Mouse (Mus musculus): Measurements from ENCODE around the gene Socs4.
"Not testable (repeated sequence)": the region's sequence is repeated elsewhere in the genome, so short reads cannot be mapped to it uniquely, and the experiment has no call there.

Socs4 gene

DNA sequence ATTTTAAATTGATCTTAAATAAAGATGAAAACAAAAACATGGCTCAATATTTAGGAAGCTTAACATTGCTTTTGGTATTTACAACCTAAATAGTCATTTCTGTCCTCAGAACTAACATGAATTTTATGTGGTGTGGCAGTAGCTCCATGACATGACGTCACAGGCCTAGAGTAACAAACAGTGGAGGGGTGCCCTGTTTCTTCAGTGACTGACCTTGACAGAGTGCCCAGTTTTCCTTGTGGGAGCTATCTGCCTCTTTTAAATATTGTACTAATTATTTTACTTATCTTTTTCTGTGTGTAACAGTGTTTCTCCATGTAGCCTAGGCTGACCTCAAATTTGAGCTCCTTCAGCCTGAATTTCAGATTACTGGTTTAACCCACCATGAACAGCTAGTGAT lies 15.0 kb downstream of the Socs4 start:
- DNase-seq: no peak

DNA sequence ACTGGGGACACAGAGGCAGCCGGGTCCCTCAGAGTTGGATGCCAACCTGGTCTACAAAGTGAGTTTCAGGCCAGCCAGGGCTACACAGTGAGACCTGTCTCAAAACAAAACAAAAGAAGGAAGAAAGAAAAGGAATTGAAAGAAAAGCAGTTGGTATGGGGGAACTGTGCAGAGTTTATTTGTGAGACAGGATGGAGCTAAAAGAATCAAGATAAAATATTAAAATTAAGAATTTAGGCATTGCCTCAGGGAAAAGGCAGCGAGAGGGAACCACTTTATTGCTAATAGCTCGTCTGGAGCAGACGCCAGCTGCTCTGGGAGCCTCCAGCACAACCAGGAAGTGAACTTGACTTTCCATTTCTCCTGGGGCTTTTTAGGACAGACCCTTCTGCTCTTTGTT lies 17.4 kb downstream of the Socs4 start:
- no peak for DNase-seq

DNA sequence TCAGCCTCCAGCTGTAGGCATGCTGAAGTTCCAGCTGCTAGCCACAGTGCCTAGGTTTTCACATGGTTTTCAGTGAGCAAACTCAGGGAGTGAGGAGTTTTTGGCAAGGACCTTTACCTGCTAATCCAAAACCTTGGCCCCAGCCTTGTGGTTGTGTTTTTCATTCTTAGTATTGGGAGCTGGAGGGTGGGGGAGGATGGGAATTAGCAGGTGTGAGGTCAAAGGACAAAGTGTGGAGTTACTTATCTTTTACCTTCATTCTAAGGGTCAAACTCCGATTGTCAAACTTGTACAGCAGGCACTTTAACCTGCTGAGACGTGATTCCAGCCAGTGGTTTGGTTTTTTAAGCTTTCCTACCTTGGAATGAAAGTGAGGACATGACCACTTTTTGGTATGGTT lies 19.5 kb downstream of the Socs4 start:
- DNase-seq: peak; percentile 24 to 47

DNA sequence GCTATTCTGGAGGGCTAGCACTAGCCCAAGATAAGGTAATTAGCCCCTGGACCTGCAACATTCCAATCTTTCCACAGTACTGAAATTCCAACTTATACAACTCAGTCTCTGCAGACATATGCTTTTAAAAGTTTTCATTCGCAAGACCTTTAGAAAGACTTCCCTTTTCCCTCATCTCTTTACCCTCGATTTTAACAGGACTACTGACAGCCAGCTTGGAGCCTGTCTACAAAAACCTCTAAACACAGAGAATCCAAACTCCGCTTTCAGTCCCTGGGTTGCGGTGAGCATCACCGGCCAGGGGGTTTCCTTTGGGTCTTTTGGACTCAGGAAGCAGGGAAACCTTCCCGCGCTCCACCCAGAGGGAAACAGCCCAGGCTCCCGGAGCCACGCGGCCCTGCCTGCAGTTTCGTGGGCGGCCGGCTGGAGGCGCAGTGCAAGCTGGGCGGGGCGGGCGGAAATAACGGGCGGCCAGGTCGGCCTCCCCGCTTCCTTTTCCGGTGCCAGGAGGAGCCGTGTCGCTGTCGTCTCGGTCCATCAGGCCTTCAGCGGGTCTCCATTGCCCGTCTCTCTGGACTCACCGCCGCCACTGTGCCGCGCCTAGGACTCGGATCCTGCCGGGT lies 21.2 kb downstream of the Socs4 start, which contains the start of gene Mapk1ip1l:
Mapk1ip1l (plus strand) TSS at position 482 of the 623 bp plus-strand sequence.
- peak; percentile 90 to 93 for DNase-seq

DNA sequence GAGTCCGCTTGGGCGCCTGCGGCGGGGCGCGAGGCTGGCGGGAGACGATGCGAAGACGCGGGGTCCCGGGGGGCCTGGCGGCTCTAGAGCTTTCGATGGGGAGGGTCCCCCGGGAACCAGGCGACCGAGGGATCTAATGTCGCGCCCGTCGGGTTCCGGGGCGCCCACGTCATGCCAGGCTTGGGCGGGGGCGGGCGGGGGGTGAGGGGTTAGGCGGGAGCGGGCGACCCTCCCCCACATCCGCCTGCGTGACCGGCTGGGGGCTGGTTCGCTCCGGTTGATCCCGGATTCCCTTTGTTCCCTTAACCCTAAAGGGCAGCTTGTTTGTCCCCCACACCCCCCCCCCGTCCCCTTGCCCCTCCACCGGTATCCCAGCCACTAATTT lies 21.7 kb downstream of the Socs4 start:
- DNase-seq: peak; percentile 29 to 67

DNA sequence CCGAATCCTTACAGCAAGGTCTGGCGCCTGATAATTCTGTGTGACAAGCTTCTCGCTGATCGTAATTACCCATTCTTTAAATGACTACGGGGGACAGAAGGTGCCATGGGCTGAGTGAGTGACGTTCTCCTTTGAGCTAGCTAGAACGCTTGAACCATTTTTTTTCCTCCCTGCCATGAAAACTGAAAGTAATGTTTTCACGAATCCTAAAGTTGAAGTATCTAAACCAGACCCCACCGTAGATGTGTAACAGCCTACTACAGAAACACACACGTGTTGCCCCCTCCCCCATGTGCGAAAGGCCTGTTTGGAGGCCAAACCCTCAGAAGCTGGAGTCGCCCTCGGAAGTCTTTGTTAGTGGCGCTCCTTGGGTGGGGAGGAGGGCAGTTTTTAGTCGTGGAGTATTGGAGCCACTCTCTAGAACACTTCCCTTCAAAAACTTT lies 22.1 kb downstream of the Socs4 start:
- DNase-seq: peak in 1 of 2 experiments; percentile 30

DNA sequence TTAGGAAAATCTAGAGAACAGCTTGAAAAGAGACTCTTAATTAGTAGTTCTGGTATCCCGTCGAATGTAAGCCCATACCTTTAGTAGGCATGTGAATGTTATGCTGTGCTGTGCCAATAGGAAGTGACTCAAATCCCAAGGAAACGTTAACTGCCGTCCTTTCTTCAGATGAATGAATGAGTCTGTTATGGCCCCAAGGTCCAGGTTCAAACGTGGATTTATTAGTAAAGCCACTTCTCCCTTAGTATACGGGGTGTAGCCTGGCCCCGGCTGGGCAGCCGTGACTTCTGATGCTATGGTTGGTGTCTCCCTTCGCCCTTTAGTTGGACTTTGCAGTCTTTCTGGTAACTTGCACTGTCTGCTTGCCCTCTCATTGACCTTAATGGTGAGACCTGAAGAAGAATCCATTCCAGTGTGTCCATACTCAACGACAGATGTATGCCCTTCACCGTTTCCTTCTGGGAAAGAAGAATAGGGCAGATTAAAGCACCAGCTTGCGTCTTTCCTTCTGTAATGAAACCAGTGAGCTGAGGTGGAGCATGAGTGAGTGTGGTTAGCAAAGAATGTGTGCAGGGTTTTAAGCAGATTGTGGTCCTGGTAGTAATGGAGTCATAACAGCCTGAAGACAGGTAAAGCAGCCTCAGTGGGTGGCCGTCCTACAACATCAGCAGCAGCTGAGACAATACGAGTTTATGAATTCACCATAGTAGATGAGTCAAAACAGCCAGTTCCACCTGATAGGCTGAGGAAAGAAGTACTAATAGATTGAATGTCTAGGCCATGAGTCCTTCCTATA lies 26.4 kb downstream of the Socs4 start:
- DNase-seq: no peak

DNA sequence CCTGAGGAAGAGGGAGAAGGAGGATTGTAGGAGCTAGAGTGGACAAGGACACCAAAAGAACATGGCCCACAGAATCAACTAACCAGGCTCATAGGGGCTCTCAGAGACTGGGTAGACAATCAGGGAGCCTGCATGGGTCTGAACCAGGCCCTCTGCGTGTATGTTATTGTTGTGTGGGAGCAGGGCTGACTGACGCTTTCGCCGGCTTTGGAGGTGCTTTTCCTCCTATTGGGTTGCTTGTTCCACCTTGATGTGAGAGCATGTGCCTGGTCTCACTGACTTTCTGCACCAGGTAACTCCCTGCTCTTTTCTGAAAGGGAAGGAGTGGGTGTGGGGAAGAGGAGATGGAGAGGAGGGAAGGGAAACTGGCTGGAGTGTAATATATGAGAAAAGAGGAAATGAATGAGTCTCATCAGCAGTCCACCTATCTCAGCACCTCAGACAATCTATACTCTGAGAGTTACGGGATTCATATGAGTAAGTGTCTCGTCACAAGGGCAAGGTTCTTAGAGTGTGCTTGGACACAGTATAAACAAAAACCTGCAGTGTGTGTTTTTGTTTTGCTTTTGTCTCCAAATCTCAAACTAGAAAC lies 28.2 kb downstream of the Socs4 start:
- no peak for DNase-seq

DNA sequence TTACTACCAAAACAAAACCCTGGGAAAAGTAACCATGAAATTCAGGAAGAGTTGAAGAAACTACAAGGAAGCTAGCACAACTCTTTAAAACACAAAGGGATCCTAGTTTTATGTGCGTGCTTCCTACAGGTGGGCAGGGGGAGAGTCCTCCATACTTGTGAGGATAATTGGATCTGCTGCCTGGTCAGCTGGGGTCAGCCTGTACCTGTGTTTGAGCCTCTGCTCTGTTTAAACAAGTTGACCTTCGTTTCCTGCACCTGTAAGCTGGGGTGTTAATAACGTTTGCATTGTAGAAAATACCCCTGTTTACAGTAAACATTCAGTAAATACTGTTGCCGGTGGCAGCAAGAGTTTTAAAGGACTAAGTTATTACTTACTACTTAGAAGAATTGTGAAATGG lies 29.2 kb downstream of the Socs4 start:
- DNase-seq: no peak

DNA sequence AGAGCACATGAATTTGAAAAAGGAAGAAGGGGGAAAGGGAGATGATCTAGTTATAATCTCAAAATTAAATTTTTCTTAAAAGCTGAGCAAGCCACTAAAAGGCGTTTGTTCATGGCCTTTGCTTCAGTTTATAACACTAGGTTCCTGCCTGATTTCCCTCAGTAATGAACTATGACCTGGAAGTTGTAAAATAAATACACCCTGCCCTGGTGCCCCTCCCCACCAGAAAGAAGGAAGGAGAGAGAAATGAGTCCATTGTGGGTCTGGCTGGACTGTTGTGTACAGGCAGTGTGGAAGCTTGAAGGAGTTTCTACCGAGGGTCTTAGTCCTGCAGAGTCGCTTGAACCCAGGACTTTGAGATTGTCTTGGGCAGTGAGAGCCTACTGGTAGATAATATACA lies 30.9 kb downstream of the Socs4 start:
- DNase-seq: no peak

DNA sequence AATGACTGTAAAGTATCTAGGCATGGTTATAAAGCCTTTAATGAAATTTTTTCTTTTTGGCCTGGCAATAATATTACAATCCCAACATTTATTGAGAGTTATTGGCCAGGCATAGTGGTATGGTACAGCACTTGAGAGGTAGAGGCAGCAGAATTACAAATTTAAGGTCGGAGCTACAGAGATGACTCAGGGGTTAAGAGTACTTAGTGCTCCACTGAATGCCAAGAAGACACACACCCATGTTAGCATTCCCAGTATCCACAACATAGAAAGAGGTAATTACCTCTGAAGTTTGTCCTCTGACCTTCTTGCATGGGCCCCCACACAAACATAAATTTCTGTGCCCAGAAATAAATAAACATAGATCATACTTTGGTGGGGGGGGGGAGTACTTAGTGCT lies 32.3 kb downstream of the Socs4 start:
- DNase-seq: no peak

DNA sequence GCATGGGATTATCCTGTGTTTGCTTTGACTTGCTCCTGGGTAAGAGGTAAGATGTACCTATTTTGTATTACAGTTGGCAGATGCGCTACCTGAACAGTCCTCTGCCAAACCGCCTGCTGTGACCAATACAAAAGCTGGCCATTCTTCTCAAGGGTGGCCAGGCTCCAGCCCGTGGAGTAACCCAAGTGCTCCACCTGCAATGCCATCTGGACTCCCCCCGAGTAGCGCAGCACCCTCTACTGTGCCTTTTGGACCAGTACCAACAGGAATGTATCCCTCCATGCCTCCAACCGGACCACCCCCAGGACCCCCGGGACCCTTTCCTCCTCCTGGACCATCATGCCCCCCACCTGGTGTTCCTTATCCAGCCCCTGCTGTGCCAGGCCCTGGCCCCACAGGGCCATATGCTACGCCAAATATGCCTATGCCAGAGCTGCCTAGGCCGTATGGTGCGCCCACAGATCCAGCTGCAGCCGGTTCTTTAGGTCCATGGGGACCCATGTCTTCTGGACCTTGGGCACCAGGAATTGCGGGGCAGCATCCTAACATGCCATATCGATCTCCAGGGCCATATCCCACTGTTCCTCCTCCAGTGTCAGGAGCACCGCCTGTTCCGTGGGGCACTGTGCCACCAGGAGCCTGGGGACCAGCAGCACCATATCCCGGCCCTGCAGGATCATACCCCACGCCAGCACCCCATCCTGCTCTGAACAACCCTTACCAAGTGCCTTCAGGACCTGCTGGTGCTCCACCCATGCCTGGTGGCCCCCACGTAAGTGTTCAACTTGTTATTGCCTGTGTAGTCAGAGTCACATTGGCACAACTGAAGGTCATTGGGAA lies 33.8 kb downstream of the Socs4 start:
- no peak for DNase-seq

DNA sequence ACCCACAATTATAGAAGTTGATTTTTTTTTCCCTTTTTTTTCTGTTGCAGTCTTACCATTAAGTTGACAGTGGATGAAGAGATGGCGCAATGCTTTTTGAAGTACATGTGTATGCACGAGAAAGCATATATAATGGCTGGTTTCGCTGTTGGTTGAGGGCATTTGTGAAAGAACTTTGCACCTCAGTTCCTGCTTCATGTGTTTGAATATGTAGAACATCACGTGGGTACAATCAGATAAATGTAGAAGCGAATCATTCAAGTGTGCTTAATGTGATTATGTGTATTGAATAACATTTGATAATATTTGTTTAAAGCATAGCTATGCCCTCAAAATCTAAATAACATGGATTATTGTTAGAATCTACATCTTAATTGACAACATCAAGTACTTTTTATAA lies 42.6 kb downstream of the Socs4 start:
- DNase-seq: no peak

DNA sequence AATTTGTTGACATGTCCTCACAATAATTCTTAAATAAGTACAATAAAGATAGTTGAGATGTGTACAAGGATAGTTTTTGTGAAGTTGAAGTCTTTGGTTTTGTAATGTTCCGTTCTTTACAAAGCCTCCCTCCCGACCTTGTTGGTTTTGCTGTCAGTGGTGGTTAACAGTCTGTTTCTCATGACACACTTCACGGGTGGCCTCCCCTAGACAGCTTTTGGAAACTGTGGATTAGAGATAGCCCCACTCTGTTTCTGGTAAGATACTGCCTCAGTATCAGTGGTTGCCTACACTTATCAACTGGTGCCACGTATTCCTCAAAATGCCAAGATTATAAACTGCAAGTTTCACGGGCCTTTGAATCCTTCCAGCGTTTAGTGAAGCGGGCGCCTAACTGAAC lies 44.9 kb downstream of the Socs4 start:
- not testable (repeated sequence) for DNase-seq

DNA sequence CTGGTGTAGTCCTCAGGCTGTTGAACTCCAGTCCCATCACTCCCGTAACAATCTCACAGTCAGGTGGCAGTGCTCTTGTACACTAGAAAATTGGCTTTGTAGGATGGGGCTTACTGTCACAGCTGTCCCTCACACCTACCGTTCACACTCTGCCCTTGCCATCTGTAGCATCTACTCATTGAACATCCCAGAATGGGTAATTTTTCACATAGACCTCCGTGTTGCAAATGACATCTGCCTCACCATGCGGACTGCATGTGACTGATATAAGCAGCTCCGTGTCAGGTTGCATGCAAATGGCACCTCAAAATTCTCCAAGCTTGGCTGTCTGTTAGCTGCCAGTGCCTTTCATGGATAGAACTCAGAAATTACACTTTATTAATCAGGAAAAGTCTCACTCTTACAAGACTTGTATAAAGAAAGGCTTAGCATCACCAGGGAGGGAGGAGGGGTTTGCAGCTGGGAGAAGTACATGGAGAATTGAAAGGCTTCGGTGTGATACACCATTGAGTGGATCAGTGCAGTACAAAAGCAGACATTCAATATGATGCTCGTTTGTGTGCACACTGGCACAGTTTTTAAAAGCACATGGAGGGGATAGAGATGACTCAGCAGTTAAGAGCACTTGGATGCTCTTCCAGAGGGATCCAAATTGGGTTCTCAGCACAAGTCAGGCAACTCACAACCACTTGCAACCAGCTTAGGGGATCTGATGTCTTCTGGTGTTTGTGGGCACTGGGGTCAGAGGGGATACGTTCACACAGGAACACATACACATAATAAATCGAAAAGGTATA lies 49.4 kb downstream of the Socs4 start:
- DNase-seq: no peak

DNA sequence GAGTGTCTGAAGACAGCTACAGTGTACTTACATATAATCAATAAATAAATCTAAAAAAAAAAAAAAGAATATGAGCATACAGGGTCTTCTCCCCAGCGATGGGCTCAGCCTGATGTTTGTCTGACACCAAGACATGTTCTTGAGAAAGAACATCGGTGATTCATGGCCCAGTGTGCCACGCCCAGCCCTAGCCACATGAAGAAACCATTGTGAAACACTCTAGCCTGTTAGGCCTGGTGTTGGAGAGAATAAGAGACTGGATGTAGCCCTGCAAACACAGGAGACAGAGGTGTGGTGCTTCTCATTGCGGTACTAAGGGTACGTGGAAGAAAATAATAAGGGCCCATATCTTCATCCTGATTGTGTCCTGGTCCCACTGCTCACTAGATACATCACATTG lies 50.6 kb downstream of the Socs4 start:
- no peak for DNase-seq

DNA sequence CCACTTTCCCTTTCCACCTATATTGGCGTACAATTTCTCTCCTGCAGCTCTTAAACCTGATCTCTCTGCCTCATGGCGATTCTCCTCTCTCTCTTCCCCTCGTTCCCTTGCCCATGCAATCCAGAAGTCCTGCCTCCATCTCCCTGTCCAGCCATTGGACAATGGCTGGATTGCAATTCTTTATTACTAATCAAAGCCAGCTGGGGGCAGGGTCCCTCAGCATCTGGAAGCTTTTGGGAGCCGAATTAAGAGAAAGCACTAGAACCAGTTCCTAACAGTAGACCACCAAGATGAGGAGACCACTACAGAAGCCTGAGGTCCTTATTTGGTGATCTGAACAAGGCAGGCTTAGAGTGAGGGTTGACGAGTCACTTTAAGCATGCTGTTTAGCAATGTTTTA lies 55.2 kb downstream of the Socs4 start:
- no peak for DNase-seq

DNA sequence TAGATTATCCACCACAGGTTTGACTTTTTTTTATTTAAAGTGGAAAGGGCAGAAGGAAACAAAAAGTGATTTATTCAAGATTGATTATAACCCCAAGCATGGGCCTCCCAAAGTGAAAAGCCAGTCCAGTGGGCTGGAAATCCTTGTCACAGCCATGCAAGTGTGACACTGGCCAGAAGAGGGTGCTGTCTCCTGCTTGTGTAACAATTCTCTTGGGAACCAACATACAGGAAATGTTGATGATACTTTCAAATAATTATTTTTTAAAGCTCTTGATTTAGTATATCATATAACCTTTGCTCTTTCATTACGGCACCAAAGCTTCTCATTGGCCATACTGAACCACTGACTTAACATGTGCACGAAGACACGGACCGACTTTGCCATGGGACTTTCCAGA lies 58.1 kb downstream of the Socs4 start:
- peak; percentile 60 to 81 for DNase-seq

DNA sequence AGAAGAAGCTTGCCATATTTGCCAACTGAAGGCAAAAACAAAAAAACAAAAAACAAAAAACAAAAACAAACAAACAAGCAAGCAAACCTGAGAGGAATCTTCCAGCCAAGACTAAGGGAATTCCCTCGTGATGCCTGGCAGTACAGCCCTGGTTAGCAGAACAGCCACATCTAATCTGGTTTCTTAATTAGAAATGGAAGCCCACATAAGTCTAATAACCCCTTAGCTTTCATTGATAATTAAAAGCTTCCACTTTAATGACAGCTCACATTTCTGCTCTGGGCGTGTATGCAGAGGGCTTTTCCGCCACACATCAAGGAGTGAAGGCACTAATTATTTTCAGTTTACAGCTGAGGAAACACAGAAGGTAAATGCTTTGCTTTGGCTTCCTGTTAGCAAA lies 58.6 kb downstream of the Socs4 start:
- no peak for DNase-seq

DNA sequence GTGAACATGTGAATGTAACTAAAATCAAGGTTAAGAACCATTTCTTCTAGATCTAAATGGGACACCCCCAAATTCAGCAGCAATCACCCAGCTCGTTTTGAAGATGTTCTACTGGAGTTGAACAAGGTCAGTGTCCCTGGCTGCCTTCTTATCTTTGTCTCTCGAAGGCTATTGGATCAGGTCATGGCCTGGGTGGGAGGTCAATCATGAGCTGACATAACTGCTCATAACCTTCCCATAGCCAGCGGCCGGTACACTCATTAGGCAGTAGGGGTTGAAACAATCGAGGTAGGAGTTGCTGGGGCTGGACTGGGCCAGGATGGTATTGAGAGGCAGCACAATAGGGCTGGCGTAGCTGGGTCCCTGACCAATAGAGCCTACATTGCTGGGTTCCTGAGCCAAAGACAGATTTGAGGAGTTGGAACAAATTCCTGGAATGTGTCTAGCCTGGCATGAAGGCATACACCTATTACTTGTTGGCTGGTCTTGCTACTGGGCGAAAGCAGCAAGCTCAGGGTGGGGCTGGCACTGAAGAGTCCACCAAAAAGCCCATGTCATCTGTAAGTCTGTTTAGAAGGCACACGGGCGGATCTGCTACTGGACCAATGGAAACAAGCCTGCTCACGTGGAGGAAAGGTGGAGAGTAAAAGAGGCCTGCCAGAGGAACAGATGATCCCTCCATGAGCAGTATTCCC lies 63.6 kb downstream of the Socs4 start:
- DNase-seq: no peak

DNA sequence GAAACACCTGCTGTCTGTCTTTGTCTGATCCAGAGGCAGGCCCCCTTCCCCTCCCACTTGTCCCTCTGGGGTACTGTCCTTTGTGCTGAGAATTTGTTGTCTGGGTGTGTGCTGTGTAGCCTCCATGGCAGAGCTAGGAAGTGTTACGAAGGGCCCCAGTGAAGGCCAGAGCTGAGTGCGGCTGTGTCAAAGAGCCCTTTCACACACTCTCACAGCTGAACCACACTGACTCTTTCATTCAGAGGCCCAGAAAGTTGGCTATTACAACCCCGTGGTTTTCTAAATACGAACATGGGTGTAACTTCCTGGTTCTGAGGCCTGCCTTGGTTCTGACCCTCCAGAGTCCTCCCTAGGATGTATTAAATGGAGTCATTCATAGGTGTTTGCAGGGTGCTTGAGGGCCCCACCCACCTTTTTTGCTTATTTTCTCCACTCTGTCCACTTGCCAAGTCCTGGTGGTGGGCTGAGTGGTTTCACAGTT lies 65.1 kb downstream of the Socs4 start:
- no peak for DNase-seq
